Mouse (Mus musculus): Measurements from ENCODE around the gene Hspa14.

Hspa14 gene

DNA sequence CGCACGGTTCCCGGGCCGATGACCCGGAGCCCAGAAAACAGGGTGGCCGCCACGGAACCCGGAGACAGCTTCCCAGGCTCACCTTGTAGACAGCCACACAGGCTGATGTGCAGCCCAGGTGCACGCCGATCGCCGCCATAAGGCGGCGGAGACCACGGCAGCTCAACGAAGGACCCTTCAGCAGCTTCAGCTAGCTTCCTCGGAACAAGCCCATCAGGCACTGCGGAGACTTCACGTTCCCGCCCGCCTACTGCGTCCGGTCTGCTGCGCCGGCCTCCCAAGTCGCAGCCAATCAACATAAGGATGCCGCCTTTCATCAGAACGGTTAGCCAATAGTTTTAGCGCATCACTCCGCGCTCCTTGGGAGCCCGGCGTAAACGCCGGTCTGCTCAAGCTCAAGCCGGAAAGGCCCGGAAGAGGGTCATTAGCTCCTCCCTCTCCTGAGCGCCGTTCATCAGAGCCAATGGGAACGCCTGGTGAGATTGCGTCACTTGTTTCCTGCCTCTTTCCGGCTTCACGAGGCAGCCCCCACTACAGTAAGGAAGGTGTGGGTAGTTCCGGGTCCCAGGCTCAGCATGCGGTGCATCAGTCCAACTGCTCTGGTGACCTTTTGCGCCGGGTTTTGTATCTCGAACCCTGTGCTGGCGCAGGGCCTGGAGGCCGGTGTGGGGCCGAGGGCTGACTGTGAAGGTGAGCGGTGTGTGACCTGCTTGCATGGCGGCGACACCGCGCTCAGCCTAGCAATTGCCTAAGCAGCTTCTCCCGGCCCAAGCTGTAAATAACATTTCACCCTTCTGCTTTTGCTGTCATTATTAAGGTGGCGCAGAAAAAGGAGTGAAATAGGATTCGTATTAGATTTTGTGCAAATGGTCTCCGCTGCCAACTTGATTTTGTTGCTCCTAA, at the start of gene Hspa14, which contains the start of the genes Gm45902 and Cdnf:
Hspa14 (minus strand) TSS at position 263 of the 903 bp plus-strand sequence.
Gm45902 (minus strand) TSS at position 239 of the 903 bp plus-strand sequence.
Cdnf (plus strand) TSS at position 479 of the 903 bp plus-strand sequence.
- peak; percentile 98 for DNase-seq (ENCODE audit: low spot score)

DNA sequence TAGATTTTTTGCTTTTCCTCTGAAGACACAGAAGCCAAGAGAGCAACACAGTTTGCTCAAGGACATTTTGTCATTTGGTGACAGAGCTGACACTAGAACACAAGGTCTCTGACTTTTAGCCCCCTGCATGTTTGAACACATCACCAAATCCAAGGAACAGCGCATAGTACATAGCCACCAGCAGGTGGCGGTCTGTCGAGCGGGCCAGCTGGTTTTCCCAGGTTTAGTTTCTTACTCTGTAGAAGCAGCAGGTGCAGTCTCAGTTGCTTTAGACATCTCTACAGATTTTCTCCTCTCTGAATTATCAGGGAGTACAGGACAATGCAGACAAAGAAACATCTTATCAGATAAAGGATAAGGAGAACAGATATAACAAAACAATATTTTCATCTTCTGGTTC, 34.0 kb upstream of the Hspa14 start:
- peak; percentile 53 for DNase-seq (ENCODE audit: low spot score)

GRCm38 (mm10) chr2:3546055-3546454, 33.4 kb upstream of the Hspa14 start:
- DNase-seq (ENCODE audit: low spot score): no peak

GRCm38 (mm10) chr2:3541307-3542079, 28.9 kb upstream of the Hspa14 start:
- no peak for DNase-seq (ENCODE audit: low spot score)

- DNase-seq (ENCODE audit: low spot score): no peak
Measured at GRCm38 (mm10) chr2:3526288-3526687, 13.7 kb upstream of the Hspa14 start.

DNA sequence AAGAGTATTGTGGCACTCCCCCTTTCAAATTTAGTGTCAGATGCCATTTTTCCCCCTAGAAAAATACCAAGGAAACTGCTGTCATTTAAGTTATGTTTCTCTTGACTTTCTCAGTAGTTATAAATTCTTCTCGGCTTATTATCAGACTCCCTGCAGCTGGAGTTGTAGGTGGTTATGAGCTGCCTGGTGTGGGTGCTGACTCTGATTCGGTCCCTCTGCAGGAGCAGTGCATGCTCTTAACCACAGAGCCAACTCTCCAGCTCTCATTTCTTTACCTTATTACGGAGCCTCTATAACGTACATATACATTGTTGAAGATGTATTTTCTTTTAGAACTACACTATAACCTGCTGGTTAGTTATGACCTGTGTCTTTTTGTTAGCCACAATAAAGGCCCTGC, 9.9 kb upstream of the Hspa14 start:
- no peak for DNase-seq (ENCODE audit: low spot score)

DNA sequence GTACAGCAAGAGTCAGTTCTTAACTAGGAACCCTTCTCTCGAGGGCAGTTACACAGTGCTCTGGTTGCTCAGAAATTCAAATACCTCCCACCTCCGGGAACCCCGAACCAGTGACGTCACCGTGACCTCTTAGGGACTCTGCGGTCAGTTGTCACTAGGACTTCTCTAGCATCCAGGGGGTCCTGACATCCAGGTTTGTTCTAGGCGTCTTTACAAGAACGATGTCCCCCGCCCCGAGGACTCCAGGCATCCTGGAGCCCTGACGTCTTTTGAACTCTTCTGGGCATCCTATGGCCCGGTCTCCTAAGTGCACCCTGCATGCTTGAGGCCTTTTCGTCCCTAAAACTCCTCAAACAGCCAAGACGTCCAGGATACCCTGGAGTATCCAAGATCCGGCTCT, 538 bp downstream of the Hspa14 start:
- peak; percentile 10 for DNase-seq (ENCODE audit: low spot score)

DNA sequence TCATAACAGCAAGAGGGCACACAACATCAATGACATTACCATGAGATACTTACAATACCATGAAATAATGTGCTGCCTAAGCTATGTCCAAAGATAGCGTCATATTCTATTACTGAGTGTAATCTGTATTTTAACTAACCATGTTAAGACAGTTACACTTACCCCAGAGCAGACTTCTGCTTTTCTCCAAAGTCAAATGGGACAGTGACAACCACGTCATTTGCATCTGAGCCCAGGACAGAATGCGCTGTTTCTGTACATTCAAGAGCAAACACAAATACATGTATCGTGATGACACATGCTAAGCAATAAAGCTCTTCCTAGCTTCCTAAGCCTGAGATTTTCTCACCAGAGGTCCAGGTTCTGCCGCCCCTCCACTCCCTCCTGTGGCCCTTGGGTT, 11.7 kb downstream of the Hspa14 start:
- no peak for DNase-seq (ENCODE audit: low spot score)

- DNase-seq (ENCODE audit: low spot score): no peak
Measured at GRCm38 (mm10) chr2:3499543-3499942, 13.1 kb downstream of the Hspa14 start.

DNA sequence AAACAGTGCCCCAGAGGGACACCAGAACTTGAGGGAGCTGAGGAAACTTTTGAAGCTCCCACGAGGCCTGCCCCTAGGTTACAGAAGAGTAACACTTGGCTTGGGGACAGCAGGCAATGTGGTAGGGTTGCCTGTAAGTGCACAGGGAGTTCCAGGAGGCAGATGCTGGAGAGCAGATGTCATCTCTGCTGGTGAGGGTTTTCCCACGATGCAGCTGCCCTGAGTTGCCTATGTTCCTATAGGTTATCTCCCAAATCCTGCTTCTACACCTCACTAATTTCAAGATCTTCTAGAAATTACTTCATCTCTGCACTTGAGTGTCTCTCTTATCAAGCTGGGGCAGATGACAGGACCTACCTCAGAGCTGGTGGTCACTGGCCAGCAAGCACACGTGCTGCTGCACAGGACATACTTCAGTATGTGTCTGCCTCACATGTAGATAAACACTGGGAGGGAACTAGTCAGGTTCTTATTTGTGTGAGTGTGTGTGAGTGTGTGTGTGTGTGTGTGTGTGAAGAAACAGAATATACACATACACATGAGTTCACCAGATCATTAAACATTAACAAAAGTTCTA, 18.7 kb downstream of the Hspa14 start:
- no peak for DNase-seq (ENCODE audit: low spot score)

DNA sequence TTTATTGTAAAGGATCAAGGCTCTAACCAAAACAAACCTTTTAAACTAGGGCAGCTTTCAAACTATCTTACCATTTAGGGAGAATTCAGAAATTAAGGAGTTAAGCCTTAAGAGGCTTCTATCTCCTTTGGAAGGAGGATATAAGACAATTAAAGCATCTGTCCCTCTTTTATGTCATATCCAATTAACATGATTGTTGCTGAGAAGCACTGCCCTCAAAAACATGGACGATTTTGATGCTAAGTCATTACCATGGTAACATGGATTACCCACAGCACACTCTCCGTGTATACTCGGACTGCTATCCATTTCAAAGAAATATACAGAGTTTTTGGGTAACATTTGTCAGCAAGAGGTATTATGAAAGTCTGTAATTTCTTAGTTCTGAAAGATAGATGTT, 22.8 kb downstream of the Hspa14 start:
- DNase-seq (ENCODE audit: low spot score): no peak

GRCm38 (mm10) chr2:3480239-3480638, 32.4 kb downstream of the Hspa14 start:
- DNase-seq (ENCODE audit: low spot score): no peak

- no peak for DNase-seq (ENCODE audit: low spot score)
Measured at GRCm38 (mm10) chr2:3475746-3476251, 36.8 kb downstream of the Hspa14 start.

DNA sequence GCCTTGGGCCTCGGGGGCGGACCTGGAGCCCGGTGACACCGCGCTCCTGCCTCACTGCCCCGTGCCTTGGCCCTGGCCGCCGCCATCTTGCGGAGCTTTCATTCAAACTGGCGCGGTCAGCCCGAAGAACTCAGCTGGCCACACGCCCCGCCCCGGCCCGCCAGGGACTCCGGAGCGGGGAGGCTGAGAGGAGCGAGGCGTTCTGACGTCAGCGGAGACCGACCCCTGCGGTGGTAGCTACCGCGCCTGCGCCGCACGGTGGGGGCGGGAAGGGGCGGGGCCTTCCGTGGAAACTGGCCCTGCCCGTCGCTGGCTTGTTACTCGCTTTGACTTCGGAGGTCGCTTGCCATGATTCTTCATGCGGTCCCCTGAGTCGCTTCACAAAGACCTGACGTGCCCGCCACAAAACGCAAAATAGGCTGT, 37.7 kb downstream of the Hspa14 start, which contains the start of gene Suv39h2:
Suv39h2 (minus strand) TSS at position 171 of the 423 bp plus-strand sequence.
- peak; percentile 94 for DNase-seq (ENCODE audit: low spot score)

DNA sequence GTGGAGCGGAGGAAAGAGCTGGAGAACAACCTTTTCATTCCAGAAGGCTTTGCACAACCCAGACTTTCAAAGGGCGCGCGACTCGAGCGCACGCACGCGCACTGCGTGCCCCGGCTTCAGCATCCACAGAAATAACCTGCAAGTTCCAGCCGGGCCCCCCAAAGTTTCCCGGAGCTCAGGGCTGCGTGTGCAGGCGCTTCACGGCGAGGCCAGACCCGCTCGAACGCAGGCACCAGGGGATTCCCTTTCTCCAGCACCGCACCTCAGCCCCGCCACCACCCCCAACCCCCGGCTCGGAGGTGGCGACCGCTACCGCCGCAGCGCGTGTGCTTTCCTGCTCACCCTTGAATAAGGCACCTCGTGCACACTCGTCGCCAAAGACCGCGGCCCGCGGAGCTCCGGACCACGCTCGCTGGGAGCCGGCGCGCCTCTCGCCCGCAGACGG, 38.2 kb downstream of the Hspa14 start:
- DNase-seq (ENCODE audit: low spot score): peak; percentile 69

DNA sequence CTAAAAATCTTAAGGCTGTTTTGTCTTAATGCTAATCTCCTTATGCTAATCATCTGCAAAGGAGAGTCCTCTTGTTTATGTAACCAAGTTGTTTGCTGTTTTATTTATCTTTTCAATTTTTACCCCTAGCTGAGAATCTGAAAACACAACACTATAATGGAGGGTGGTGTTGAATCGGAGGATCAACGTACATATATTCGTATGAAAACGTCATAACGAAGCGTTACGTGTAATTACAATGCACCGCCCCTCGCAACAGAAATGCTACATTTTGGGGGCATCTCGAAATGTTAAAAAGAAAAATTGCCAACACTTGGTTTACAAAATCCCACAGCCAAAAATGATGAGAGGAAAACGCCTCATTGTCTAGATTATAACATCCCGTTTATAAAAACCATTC, 38.7 kb downstream of the Hspa14 start:
- DNase-seq (ENCODE audit: low spot score): no peak

DNA sequence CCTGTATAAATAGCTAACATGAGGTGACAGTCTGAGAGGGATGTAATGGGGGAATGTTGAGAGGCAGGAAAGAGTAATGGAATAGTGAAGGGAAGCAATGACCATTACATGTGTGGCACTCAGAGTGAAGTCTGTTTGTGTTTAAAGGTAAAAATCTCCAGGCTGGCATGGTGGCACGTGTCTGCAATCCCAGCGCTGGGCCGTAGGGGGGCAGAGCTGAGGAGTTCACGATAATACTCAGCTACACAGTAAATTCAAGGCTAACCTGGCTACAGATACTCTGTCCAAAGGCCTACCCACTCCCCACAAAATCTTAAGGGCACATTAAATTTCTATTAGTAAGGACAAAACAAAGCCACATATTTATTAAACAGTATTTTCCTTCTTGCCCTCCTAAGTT, 56.0 kb downstream of the Hspa14 start:
- no peak for DNase-seq (ENCODE audit: low spot score)

GRCm38 (mm10) chr2:3453096-3453495, 59.5 kb downstream of the Hspa14 start:
- DNase-seq (ENCODE audit: low spot score): no peak

GRCm38 (mm10) chr2:3449431-3449830, 63.2 kb downstream of the Hspa14 start:
- peak; percentile 37 for DNase-seq (ENCODE audit: low spot score)

GRCm38 (mm10) chr2:3445984-3446383, 66.6 kb downstream of the Hspa14 start:
- no peak for DNase-seq (ENCODE audit: low spot score)

GRCm38 (mm10) chr2:3444206-3444605, 68.4 kb downstream of the Hspa14 start:
- DNase-seq (ENCODE audit: low spot score): peak; percentile 57
